Mouse (Mus musculus) heart, adult 2 months (tissue): ENCODE data around the gene Agbl5. TPM values are rescaled to one million over a fixed set of nuclear protein-coding genes. Genes with fewer than 3 reads are reported as not detected.
A peak's percentile ranks its signal among the peaks of the same experiment; 100 is the strongest.

Source experiments
- DNase-seq, 2 experiments: peaks; one replicate each; pipeline ENCODE4 v3.0.0; 2021
- H3K27ac ChIP-seq: fragments of 200-600 bp; 2 replicates; pipeline ENCODE4 v1.8.1; 2022
- H3K27me3 ChIP-seq: fragments of 200-500 bp; 2 replicates; pipeline ENCODE4 v1.6.1; 2012; ENCODE audit warnings: mild to moderate bottlenecking, low read length, inconsistent platforms, mixed read lengths; ENCODE audit not compliant: control insufficient read depth, insufficient read depth
- H3K36me3 ChIP-seq: fragments of 200-500 bp; 2 replicates; pipeline ENCODE4 v1.6.1; 2012; ENCODE audit warnings: low read length, inconsistent platforms; ENCODE audit not compliant: control insufficient read depth, insufficient read depth
- H3K4me1 ChIP-seq: fragments of 200-500 bp; 2 replicates; pipeline ENCODE4 v1.6.1; 2011; ENCODE audit warnings: low read length; ENCODE audit not compliant: control insufficient read depth, insufficient read depth
- H3K4me3 ChIP-seq: fragments of 200-600 bp; 2 replicates; pipeline ENCODE4 v1.8.1; 2022
- H3K79me2 ChIP-seq: fragments of 200-500 bp; replicated peaks from 2 replicates; pipeline ENCODE4 v1.6.1; 2012; ENCODE audit warnings: mild to moderate bottlenecking, inconsistent platforms, low read length, moderate library complexity, mixed read lengths; ENCODE audit not compliant: control insufficient read depth, insufficient read depth
- H3K9ac ChIP-seq: fragments of 200-500 bp; 2 replicates; pipeline ENCODE4 v1.6.1; 2012; ENCODE audit warnings: low read depth, mild to moderate bottlenecking, control low read depth, inconsistent platforms, low read length, mixed read lengths
- CTCF ChIP-seq: fragments of 200-600 bp; IDR thresholded peaks from 2 replicates; pipeline ENCODE4 v1.8.1; 2022; ENCODE audit warnings: antibody characterized with exemption, mild to moderate bottlenecking, moderate library complexity
- EP300 ChIP-seq: fragments of 200-500 bp; IDR thresholded peaks from 2 replicates; pipeline ENCODE4 v1.6.1; 2011; ENCODE audit warnings: low read depth, low read length, control low read depth; ENCODE audit not compliant: insufficient read depth
- POLR2A ChIP-seq: fragments of 200-500 bp; IDR thresholded peaks from 2 replicates; pipeline ENCODE4 v1.6.1; 2011; ENCODE audit warnings: mild to moderate bottlenecking, low read depth, low read length, control low read depth; ENCODE audit not compliant: insufficient read depth
- WGBS: fragments of 180-500 bp; shearing (Covaris S2); methylation state at CpG from one replicate; pipeline ENCODE4 v1.1.7; 2018; 5-methylcytosine and 5-hydroxymethylcytosine counted together
- intact Hi-C: fragments of 180-260 bp; cut with DNase I; formaldehyde crosslinking; loops from one replicate; pipeline ENCODE4 v1.15.1; 2025
- polyA plus RNA-seq: library from polyadenylated mRNA; depleted of rRNA; stranded (reverse); fragments of >200 nt; gene quantifications from 2 replicates; pipeline ENCODE4 v1.2.3, GENCODE M21; 2012
- total RNA-seq, 2 experiments: library from RNA; stranded (reverse); gene quantifications; 2 replicates each; pipeline ENCODE4 v1.2.3; 2021

The Agbl5 gene
- total and polyA plus RNA-seq, 3 experiments = 4.3 to 8.7 (median 4.8) TPM

DNA sequence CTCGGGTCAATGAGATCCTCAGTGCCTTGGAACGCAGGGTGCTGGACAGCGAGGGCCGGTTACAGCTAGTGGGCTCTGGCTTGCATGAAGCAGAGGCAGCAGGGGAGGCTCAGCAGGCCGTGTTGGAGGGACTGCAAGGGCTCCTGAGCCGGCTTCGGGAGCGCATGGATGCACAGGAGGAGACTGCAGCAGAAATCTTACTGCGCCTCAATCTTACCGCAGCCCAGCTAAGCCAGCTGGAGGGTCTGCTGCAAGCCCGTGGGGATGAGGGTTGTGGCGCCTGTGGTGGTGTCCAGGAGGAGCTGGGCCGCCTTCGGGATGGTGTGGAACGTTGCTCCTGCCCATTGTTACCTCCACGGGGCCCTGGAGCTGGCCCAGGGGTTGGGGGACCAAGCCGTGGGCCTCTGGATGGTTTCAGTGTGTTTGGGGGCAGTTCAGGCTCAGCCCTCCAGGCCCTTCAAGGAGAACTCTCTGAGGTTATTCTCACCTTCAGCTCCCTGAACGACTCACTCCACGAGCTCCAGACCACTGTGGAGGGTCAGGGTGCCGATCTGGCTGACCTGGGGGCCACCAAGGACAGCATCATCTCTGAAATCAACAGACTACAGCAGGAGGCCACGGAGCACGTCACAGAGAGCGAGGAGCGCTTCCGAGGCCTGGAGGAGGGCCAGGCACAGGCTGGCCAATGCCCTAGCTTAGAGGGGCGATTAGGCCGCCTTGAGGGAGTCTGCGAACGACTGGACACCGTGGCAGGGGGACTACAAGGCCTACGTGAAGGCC, 29.6 kb downstream of the Agbl5 start:
- intact Hi-C loops = loop anchor here (2.0 to 5.0 kb wide), 2 partner anchors 49 to 106 kb away; partner anchors contain the start of genes Mapre3 and Tmem214
- Histone ChIP-seq H3K36me3 (no peaks in the 10 kb centered on the region), H3K27me3 (no peaks in the 10 kb centered on the region), H3K4me1 (peaks cover 20% of the 10 kb centered on the region), H3K79me2 (no peaks in the 10 kb centered on the region), H3K27ac (peak overlapping the region; percentile 82), H3K9ac (no peak overlapping the region), H3K4me3 (no peak overlapping the region)
- no peak for TF ChIP-seq EP300
- TF ChIP-seq CTCF = no peak
- no peak for TF ChIP-seq POLR2A
- no peak for DNase-seq
- 87% methylated on average over 31 of the region's 31 CpGs for WGBS

DNA sequence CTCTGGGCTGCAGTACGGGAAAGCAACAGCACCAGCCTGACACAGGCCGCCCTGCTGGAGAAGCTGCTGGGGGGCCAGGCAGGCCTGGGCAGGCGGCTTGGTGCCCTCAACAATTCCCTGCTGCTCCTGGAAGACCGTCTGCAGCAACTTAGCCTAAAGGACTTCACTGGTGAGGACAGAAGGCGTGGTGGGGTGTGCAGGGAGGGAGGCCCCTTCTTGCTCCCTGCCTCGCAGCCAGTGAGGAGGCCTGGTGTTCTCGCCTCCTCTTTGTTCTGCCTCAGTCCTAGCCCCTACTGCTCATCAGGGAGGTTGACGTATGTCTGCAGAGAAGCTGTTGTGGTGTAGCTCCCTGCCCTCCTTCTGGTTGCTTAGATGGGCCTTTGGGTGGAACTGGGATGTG, 30.2 kb downstream of the Agbl5 start:
- 96% methylated on average over 8 of the region's 8 CpGs for WGBS
- H3K4me1 ChIP-seq = peaks cover 20% of the 10 kb centered on the region

GRCm38 (mm10) chr5:30919831-30920614, 31.5 kb downstream of the Agbl5 start:
- no peak overlapping the region; the same call in 1 of the 2 replicates for H3K27ac ChIP-seq
- TF ChIP-seq CTCF (no peak), EP300 (no peak), POLR2A (no peak)
- H3K4me1 ChIP-seq = peaks cover 12% of the 10 kb centered on the region
- no peaks in the 10 kb centered on the region for H3K36me3 ChIP-seq
- H3K9ac ChIP-seq = no peak overlapping the region
- WGBS = 75% methylated on average over 11 of the region's 11 CpGs
- no peaks in the 10 kb centered on the region for H3K27me3 ChIP-seq
- no peaks in the 10 kb centered on the region for H3K79me2 ChIP-seq
- no peak for DNase-seq
- intact Hi-C loops = loop anchor here (5.0 kb wide), 3 partner anchors 42 to 127 kb away; partner anchors contain the start of genes Atraid, Mapre3, Preb and Slc5a6
- no peak overlapping the region for H3K4me3 ChIP-seq

More for the DNA sequence above, 30.2 kb downstream of the Agbl5 start:
- TF ChIP-seq CTCF = no peak
- no peak for TF ChIP-seq EP300
- no peak for TF ChIP-seq POLR2A
- H3K27ac ChIP-seq = no peak overlapping the region; the same call in 1 of the 2 replicates
- intact Hi-C loops = loop anchor here (5.0 kb wide), 1 partner anchor 106 kb away; the partner anchor contains the start of gene Mapre3
- H3K79me2 ChIP-seq = no peaks in the 10 kb centered on the region
- H3K36me3 ChIP-seq = no peaks in the 10 kb centered on the region
- no peak overlapping the region for H3K9ac ChIP-seq
- no peaks in the 10 kb centered on the region for H3K27me3 ChIP-seq
- DNase-seq = no peak
- no peak overlapping the region for H3K4me3 ChIP-seq

DNA sequence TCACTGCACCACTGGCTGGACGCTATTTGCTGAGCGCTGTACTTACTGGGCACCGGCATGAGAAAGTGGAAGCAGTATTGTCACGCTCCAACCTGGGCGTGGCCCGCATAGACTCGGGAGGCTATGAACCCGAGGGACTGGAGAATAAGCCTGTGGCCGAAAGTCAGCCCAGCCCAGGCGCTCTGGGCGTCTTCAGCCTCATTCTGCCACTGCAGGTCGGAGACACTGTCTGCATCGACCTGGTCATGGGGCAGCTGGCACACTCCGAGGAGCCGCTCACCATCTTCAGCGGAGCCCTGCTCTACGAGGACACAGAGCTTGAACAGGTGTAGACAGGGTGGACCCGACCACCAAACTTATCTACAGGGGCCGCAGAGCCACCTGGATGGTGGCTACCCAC, 32.1 kb downstream of the Agbl5 start:
- intact Hi-C loops = loop anchor here (5.0 kb wide), 2 partner anchors 42 to 127 kb away; partner anchors contain the start of genes Atraid, Preb and Slc5a6
- Histone ChIP-seq H3K27ac (peak overlapping the region; percentile 84), H3K4me1 (peaks cover 7% of the 10 kb centered on the region), H3K27me3 (no peaks in the 10 kb centered on the region), H3K79me2 (no peaks in the 10 kb centered on the region), H3K4me3 (no peak overlapping the region), H3K9ac (no peak overlapping the region), H3K36me3 (no peaks in the 10 kb centered on the region)
- DNase-seq = peak; percentile 56
- 68% methylated on average over 19 of the region's 19 CpGs for WGBS
- TF ChIP-seq EP300 = no peak
- TF ChIP-seq CTCF = no peak
- TF ChIP-seq POLR2A = no peak

DNA sequence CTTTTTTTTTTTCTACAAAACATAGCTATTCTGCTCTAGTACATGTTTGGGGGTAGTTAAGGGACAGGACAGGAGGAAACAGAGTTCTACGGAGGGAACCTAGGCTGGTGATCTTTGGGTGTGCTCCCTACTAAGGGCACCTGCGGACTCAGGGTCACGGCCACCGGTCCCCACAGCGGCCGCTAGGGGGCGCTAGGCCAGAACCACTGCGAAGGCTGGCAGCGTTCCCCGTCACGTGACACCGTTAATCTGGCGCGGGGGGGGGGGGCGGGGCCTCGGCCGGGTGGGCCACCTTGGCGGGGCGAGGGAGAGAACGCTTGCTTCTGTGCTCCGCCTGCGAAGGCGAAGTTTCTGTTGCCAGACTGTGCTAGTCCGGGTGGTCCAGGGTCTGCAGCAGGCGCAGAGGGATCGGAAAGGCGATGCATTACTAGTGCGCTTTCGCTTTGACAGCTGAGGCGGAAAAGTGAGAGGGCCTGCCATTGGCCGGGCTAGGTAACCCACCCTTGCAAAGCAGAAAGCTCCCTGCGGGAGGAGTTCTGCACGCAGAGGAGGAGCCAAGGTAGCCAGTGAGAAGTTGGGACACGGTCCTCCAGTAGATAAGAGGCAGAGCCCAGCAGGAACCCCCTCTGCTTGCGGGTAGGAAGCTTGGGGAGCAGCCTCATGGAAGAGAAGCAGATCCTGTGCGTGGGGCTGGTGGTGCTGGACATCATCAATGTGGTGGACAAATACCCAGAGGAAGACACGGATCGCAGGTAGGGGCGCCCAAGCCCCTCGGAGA, 33.0 kb downstream of the Agbl5 start, which contains the start of gene Khk:
Gene Khk (plus strand): TSS at position 176 of the 778 bp plus-strand sequence.
- peak; percentile 81 for TF ChIP-seq CTCF
- TF ChIP-seq EP300 = no peak; the same call in 1 of the 2 replicates
- peak; percentile 91 for TF ChIP-seq POLR2A
- Histone ChIP-seq H3K4me3 (peak within 1 kb of the TSS; percentile 71), H3K27me3 (no peaks in the 10 kb centered on the region), H3K79me2 (no peaks in the 10 kb centered on the region), H3K9ac (peak within 1 kb of the TSS; percentile 47), H3K4me1 (peaks cover 6% of the 10 kb centered on the region), H3K36me3 (no peaks in the 10 kb centered on the region), H3K27ac (peak within 1 kb of the TSS; percentile 84)
- DNase-seq = peak; percentile 91 to 94
- 2% methylated on average over 40 of the region's 40 CpGs for WGBS
- intact Hi-C loops = loop anchor here (5.0 kb wide), 2 partner anchors 41 to 126 kb away; partner anchors contain the start of genes Atraid, Preb and Slc5a6
